Mouse (Mus musculus) spleen, adult 2 months (tissue): Measurements from ENCODE around the gene Psg21.

ENCODE experiments used
- CTCF ChIP-seq: fragments of 200-500 bp; IDR thresholded peaks from 2 replicates; pipeline ENCODE4 v1.5.1; 2011; ENCODE audit warnings: mild to moderate bottlenecking, inconsistent platforms; ENCODE audit not compliant: insufficient read depth, insufficient read length, insufficient replicate concordance; ENCODE audit errors: extremely low read depth
- POLR2A ChIP-seq: fragments of 200-500 bp; IDR thresholded peaks from 2 replicates; pipeline ENCODE4 v1.6.1; 2011; ENCODE audit warnings: low read depth, low read length, inconsistent platforms

- TF ChIP-seq CTCF (no peak), POLR2A (no peak)
Observed at GRCm38 (mm10) chr7:18685586-18685985, 29.1 kb upstream of the Psg21 start.
